Mouse (Mus musculus) left cerebral cortex, adult 11 months (tissue): ENCODE measurements around the gene Fndc1.

Source experiments
- DNase-seq: peaks from one replicate; pipeline ENCODE4 v3.0.0; 2022; ENCODE audit warnings: low spot score

Gene Fndc1

GRCm38 (mm10) chr17:7826819-7827515 is at the start of gene Fndc1:
Gene Fndc1 (minus strand): TSS chr17:7827302.
- DNase-seq: no peak

DNA sequence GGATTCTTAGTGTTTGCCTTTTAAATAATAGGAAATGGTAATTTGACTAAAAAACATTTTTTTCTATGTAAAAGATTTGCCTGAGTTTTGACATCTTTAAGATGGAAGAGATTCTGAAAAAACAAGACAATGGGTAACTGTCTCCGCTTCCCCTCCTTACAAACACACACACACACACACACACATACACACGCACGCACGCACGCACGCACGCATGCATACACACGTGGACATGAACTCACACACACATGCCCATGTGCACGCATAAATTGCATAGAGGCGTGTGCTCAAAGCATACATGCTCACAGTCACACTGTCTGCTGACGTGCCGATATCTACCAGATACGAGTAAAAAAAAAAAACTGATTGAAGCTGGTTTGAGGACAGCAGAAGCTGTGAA is 49.4 kb upstream of the Fndc1 start:
- DNase-seq: no peak

- DNase-seq: no peak
Measured at GRCm38 (mm10) chr17:7875941-7876461, 48.9 kb upstream of the Fndc1 start.

DNA sequence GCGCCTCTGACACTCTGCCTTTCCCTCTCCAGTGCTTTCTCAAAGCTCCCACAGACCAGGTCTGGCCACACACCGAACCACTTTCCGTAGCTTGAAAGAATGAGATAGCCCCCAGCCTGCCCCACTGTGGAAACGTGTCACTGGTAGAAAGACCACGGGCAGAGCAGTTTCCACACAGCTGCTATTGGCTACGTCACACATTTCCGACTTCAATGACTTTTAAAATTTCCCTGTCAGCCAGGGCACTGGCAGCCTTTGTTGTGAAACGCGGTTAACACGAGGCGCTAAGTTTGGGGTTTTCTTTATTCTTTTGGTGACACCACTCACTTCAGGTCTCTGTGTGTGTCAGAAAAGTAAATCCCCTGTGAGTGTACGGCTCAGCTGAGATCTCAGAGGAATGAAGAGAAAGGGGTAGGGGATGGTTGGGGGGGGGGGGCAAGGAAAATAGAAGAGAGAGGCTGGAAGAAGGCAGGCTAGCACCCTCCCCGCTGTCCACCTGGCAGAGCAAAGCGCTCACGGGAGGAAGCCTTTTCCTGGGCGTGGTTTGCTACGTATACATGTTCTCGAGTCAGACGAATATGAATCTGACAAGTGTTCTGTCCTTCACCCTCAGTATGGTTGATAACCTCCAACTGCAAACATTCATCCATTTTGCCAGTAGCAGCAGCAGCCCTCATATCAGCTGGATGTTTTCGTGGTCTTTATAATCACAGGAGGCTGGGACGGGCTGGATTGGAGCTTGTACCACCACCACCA is 47.9 kb upstream of the Fndc1 start:
- no peak for DNase-seq

DNA sequence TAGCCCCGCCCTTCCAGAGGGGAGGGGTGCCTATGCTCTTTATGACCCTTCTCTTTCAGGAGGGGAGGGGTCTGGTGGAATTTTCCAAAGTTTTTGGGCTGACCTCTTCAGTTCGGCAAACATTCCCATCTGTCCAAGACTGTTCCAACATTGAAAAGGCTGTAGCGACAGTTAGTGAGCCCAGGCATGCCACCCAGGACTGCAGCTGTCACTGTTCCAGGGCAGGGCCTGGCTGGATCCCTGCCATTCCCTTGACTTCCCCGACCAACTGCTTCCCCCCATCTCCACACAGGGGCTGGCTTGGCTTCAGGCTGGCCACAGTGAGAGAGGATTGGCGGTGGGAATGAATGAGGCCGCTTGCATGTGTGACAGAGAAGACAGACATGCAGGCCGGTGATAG is 46.3 kb upstream of the Fndc1 start:
- DNase-seq: no peak

DNA sequence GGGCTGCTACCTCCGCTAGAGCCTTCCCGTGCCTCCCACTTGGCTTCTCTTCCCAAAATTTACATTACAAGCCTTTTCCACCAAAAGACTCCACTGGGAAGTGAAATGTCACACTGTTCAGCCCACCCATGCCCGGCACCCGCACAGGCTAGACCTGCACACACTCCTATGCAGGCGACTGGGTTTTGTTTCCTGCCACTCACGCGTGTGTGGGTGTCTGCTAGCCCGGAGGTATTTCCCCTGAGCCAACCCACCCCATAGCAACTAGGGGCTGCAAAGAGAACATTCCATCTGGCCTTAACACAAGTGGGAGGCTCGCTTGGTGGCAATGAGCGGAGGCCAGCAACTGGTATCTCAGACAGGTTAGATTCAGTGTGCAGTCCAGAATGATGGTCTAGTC is 44.7 kb upstream of the Fndc1 start:
- DNase-seq: no peak

GRCm38 (mm10) chr17:7870862-7871605 is 43.9 kb upstream of the Fndc1 start:
- DNase-seq: no peak

DNA sequence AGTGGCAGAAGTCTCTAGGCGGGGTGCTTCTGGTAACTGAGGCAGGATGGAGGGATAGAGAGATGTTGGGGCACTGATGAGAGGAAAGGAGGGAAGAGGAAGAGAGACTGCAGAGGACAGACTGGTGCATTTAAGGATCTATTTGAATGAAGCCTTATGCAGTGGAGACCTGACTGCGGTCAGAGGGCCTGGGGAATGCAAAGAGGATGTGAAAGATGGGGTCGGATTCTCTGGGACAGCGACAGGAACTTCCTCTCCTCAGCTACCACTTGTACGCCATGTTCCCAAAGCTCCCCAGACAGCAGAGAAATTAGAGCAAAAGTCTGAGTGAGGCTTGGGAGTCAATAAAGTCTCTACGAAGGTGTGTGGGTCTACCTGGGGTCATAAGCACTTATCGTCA is 42.0 kb upstream of the Fndc1 start:
- DNase-seq: no peak

- DNase-seq: peak; percentile 48
Measured at GRCm38 (mm10) chr17:7868631-7869030, 41.5 kb upstream of the Fndc1 start.

GRCm38 (mm10) chr17:7864740-7865139 is 37.6 kb upstream of the Fndc1 start:
- DNase-seq: no peak

DNA sequence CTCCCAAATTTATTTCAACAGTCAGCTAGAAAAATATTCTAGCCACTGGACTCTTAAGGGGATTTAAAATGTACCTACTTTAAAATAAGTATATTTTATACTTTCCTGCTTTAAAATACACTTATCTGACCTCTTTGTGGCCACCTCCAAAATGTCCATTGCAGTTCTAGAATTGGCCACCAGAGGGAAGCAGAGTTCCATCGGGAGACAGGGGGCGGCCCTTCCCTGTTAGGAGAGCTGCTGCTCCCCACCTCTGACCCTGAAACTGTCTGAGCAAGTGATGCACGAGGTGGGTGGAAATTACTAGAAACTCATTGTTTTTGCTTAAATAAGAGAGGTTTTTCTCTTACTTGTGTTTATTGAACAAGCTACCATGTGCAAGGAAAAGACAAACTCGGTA is 36.6 kb upstream of the Fndc1 start:
- DNase-seq: no peak

- no peak for DNase-seq
Measured at GRCm38 (mm10) chr17:7860845-7861360, 33.8 kb upstream of the Fndc1 start.

DNA sequence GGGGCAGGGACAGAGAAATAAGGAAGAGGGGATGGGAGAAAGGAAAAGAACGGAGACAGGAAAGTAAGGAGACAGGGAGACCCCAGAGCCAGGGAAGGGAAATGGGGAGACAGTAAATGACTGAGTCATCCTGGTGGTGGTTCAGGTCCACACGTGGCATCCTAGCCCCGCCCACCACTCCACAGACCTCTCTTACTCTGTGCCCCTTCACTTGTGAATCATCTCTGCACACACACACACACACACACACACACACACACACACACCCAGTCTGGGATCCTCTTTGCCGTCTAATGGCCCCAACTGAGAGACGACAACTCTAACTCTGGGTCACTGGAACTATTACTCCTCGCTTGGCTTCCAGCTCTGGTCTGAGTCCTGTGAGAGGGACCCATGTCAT is 30.6 kb upstream of the Fndc1 start:
- DNase-seq: no peak

GRCm38 (mm10) chr17:7855851-7856250 is 28.7 kb upstream of the Fndc1 start:
- no peak for DNase-seq

DNA sequence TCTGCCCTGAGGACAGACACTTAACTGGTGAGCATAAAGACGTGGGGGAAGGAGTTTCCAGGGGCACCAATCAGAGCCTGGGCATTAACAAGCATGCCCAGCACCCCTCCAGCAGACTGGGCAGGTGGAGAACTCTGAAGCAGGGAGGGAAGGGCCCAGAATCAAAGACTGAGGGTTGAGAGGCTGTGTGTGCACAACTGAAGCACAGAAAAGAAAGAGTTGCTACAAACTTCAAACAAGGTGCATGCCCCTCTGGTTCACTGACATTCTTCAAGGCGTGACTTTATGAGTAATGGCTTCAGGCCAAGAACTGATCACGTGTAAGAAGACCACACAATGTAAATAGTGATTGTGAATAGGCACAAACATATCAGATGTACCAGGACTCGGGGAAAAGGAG is 24.9 kb upstream of the Fndc1 start:
- no peak for DNase-seq

- no peak for DNase-seq
Measured at GRCm38 (mm10) chr17:7851527-7851926, 24.4 kb upstream of the Fndc1 start.

DNA sequence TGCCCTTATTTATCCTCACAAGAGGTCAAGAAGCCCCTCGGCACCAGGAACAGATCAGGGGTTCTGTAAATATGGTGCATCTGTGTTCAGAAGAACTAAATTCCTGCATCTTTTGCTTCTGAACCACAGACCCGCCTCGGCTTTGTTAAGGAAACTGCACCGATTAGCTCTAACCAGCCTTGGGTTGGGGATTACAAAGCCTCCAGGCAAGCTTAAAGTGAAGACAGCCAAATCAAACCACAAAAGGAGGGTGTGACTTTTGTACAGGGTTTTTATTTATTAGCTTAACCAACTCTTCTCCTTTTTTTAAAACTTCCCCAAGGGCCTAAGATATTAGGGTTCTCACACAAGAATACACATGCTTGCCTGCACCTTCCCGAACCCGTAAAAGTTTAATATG is 23.1 kb upstream of the Fndc1 start:
- DNase-seq: no peak

GRCm38 (mm10) chr17:7840505-7841290 is 13.6 kb upstream of the Fndc1 start:
- DNase-seq: no peak

GRCm38 (mm10) chr17:7827586-7827985 is 484 bp upstream of the Fndc1 start:
- no peak for DNase-seq

GRCm38 (mm10) chr17:7825416-7825815 is 1.7 kb downstream of the Fndc1 start:
- no peak for DNase-seq

DNA sequence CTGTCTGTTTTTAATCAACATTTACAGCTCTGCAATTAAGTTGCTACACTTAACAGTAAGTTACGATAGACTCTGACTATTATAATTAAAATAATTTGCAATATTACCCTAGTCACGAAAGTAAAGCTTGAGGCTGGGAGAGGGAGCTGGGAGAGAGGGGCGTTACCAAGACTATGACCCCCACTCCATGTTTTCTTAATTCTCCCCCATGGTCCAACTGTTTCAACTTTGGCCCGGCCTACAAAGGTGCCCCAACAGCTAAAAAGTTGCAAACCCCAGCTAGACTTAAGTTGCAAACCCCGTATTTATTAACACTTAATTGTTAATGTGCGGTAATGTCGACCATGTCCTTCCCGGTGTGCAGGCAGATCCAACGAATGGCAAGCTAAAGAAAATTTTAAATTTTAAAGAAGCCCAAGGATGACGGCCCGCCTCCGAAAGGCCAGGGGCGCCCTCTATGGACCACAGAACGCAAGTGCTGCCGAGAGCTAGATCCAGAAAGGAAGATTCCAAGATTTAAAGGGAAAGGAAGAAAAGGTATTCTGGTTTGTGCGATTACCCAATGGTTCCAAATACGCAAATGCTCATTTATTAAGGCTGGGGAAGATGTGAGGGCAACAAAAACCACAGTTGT is 5.4 kb downstream of the Fndc1 start:
- peak; percentile 10 for DNase-seq
